Mouse (Mus musculus) liver, adult 10 weeks (tissue): ENCODE measurements around the gene Shpk. TPM values are rescaled to one million over a fixed set of nuclear protein-coding genes. Genes with fewer than 3 reads are reported as not detected.

ENCODE experiments used
- polyA plus RNA-seq: library from polyadenylated mRNA; stranded (reverse); fragments of 350-450 nt; fragmentation: Illumina TruSeq; extraction: RNeasy Lipid Tissue Mini Kit (QIAGEN cat#74804); gene quantifications from one replicate; pipeline ENCODE4 v1.2.3, GENCODE M21; 2014; ENCODE audit warnings: low read depth, low replicate concordance

Gene Shpk
- polyA plus RNA-seq = 20.3 TPM

DNA sequence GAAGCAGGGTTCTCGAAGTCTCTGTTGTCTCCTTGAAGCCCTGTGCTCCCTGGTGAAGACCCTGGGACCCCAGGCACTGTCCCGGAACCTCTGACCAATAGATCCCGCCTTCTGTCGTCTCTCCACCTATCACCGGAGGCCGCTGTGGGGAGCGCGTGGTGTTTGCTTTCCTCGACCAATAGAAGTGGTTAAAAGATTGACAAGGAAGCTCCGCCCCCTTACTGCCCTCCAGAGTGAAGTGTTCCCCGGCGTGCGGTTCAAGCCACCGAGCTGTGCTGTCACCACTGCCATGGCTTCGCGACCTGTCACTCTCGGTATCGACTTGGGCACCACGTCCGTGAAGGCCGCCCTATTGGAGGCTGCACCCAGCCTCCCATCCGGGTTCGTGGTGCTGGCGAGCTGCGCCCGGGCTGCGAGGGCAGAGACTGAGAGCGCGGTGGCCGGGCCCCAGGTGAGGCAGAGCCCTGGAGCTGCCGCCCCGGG, at the start of gene Shpk:
Gene Shpk (plus strand): TSS at position 231 of the 483 bp plus-strand sequence.

DNA sequence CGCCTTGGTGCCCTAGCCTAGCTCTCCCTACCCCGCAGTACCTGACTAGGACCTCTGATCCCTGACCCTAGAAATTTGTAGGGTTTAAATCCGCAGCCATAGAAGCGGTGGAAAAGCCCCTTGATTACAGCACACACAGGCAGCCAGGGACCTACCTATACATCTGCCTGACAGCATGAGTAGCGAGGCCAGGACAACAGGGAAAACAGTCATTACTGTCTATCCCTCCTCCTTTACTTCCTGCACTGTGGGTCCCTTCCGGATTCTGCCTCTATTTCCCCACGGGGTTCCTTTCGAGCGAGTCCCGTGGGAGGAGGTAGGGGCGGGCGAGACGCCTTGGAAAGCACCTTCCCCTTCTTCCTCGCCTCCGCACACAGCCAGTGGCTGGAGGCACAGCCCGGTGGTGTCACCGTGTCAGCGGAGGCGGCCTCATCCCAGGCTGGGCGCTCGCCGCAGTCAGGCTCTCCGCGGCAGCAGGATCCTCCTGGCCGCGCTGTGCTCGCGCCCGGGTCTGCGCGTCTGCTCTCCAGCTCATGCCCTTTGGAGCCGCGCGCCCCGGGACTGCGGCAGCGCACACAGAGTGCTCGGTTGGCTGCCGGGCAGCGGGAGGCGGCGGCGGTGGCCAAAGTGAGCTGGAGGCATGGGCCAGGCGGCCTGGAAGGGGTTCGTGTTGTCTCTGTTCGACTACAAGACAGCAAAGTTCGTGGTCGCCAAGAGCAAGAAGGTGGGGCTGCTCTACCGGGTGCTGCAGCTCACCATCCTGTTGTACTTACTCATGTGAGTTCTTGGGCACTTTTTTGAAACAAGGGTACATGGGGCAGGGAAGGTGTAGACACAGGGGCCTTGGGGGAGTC, 39.1 kb upstream of the Shpk start, which contains the start of gene P2rx5:
Gene P2rx5 (plus strand): TSS at position 465 of the 854 bp plus-strand sequence.

DNA sequence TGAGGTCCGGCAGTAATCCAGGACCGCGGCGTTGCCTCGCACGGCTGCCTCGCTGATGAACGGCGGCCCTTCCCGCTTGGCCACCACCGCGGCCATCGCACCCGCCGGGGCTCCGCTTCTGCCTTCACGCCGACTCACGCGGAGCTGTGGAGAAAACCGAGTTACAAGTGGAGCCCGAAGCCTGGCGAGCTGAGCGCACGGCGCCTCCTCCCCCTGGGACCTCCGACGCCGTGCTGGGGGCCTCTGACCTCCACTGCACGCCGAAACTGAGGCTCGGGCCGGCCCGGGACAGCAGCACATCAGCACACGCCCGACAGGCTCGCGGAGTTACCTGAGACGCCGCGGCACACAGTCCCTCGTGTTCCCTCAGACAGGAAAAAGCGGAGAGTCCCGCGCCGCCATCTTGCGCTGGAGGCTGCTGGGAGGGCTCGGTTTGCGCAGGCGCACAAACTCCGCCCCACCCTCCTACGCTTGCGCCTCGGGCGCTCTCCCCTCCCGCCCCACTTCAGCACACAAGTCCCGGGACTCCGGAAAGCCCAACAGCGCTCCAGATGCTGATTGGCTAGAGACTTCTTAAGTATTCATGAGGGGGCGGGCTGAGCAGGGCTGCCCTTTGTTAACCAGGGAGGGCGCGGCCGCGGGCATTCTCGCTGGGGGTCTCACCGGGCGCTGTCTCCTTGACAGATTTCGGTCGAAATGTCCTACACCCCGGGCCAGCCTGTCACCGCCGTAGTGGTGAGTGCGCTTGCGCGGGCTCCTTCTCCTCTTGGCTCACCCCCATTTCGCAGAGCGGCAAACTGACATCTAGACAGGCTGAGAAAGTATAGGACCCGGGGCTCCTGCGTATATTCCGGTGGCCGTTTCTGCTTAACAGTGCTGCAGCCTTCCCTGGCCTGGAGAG, 22.4 kb upstream of the Shpk start, which contains the start of the genes Emc6 and Tax1bp3:
Gene Emc6 (minus strand): TSS at position 430 of the 901 bp plus-strand sequence.
Gene Tax1bp3 (plus strand): TSS at position 476 of the 901 bp plus-strand sequence.

DNA sequence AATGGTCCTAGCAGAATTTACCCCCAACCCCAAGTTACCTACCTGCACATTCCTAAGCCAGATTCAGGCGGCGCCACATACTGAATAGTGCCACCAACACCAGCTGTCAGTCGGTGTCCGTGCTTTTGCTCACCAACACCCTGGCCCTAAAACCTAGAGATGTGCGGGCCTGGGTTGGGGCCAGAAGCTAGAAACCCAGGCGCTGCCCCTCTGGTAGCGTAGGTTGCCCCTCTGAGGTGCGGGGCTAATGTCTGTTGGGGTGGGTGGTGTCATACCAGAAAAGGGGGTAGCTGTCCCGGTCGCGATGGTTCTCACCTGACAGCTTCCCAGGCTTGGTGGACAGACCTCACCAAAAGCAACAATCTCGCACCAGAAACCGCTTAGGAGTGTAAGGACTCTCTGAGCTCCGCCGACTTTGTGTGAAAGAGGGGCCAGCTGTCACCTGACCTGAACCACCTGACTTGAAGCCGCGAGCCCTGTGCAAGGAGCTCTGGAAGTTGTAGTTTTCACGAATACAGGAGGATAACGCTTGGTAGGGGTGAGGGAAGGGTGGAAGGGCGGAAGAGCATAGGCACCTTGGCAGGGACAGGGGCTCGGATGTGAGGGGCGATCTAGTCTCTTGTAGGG, 544 bp upstream of the Shpk start, which contains the start of gene Ctns:
Gene Ctns (minus strand): TSS at position 440 of the 627 bp plus-strand sequence.

DNA sequence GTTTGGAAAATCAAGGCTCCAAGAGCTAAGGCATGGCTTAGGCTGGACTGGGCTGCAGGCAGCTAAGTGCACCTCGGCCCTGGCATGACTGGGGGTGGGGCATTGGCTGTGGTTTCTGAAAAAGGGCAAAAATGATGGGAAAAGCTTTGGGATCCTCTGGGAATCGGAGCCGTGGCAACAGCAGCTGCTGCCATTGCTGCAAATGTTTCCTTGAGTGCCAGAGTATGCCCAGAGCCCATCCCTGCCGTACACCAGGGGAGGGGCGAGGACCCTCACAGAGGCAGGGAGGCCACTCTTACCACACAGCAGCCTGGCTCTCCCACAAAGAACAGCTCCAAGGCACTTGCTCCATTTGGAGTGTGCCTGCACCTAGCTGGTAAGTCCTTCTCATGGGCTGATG, 34.7 kb downstream of the Shpk start, which contains the start of gene Trpv1:
Gene Trpv1 (plus strand): TSS at position 301 of the 400 bp plus-strand sequence.

DNA sequence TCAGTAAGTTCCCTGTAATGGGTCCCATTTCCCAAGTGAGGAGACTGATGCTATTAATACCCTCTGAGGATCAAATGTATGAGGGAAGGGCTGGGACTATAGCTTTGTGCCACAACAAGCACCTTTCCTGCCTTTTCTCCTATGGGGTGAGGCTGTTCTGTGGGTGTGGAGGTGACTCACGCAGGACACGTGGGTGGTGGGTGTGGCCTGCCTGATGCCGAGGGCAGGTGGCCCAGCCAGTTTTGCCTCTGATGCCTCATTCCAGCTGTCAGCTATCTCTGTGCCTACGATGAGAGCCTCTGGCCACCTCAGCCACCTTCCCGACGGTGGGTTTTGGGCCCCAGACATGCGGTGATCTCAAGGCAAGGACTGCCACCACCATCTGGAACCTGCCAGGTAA, 68.0 kb downstream of the Shpk start, which contains the start of gene Trpv3:
Gene Trpv3 (plus strand): TSS at position 122 of the 400 bp plus-strand sequence.

Other genes with a start within 250 kb of the Shpk start
- 0.34 TPM for gene Atp2a3, start 238.3 kb upstream of the Shpk start, polyA plus RNA-seq
- gene P2rx1, start 200.4 kb upstream of the Shpk start, polyA plus RNA-seq = not detected
- not detected for gene Camkk1, start 180.5 kb upstream of the Shpk start, polyA plus RNA-seq
- 3.2 TPM for gene Ncbp3, start 151.7 kb upstream of the Shpk start, polyA plus RNA-seq
- 0.13 TPM for gene Itgae, start 108.9 kb upstream of the Shpk start, polyA plus RNA-seq
- gene Haspin, start 61.2 kb upstream of the Shpk start, polyA plus RNA-seq = 0.21 TPM
- not detected for gene P2rx5, start 39.0 kb upstream of the Shpk start, polyA plus RNA-seq
- 45.7 TPM for gene Emc6, start 22.4 kb upstream of the Shpk start, polyA plus RNA-seq
- 9.5 TPM for gene Tax1bp3, start 22.4 kb upstream of the Shpk start, polyA plus RNA-seq
- 7.8 TPM for gene Ctns, start 418 bp upstream of the Shpk start, polyA plus RNA-seq
- not detected for gene Trpv1, start 34.8 kb downstream of the Shpk start, polyA plus RNA-seq
- not detected for gene Trpv3, start 67.9 kb downstream of the Shpk start, polyA plus RNA-seq
- 63.7 TPM for gene Aspa, start 130.1 kb downstream of the Shpk start, polyA plus RNA-seq
- 0.29 TPM for gene Gm49340, start 130.3 kb downstream of the Shpk start, polyA plus RNA-seq
- 25.1 TPM for gene Spata22, start 130.3 kb downstream of the Shpk start, polyA plus RNA-seq
- not detected for gene Olfr20, start 151.3 kb downstream of the Shpk start, polyA plus RNA-seq
- gene Olfr376, start 171.8 kb downstream of the Shpk start, polyA plus RNA-seq = not detected
- gene Olfr1, start 200.2 kb downstream of the Shpk start, polyA plus RNA-seq = not detected
- not detected for gene Olfr378, start 229.0 kb downstream of the Shpk start, polyA plus RNA-seq